Mouse (Mus musculus): Measurements from ENCODE around the gene Xpo6.
A peak's percentile ranks its signal among the peaks of the same experiment; 100 is the strongest.

Gene Xpo6

DNA sequence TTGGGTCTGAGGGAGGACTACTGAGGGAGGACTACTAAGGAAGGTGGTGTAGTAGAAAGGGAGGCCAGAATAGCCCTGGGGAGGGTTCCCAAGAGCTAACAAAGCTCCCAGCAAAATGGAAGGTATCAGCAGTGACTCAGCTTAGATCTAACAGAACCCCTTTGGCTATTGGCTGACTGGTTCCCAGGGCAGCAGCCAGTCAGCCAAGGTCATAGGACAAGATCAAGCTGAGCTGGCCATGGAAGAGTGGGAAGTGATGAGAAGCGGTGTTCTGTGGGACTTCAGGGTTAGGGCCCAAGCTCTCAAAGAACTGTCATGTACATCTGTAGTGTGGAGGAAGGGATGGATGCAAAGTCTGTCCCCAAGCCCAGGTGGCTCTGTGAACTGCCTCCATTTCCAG lies 123.4 kb downstream of the Xpo6 start:
- DNase-seq (ENCODE audit: low spot score): no peak

DNA sequence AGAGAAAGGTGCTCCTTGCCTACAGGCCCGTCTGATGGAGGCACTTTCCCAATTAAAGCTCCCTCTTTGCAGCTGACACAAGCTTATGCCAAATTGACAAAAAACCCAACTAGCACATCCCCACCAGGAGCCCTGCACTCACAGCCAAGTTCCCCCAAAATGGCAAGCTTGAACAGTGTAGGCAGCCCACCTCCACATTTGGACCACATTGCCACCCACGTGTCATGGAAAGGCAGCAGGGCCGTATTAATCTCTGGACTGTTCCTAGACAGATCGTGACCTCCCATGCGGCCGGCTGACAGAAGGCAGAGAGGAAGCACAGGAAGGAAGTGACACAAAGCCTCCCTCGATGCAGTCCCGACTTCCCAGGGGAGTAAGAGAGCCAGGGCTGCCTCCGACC lies 125.2 kb downstream of the Xpo6 start:
- no peak for DNase-seq (ENCODE audit: low spot score)

DNA sequence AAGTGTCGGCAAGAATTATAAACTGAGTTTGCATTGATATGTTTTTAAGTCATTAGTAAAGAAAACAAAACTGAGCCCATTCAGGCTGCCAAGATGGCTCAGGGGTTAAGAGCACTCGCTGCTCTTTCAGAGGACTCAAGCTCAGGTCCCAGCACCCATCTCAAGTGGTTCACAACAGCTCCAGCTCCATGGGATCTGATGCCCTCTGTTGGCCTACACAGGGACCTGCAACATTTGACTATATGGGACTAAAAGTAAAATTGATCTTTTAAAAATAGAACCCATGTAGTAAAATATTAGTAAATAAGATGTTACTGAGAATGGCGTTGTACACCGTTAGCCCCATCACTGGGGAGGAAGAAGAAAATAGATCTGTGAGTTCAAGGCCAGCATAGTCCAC lies 130.0 kb downstream of the Xpo6 start:
- no peak for DNase-seq (ENCODE audit: low spot score)

DNA sequence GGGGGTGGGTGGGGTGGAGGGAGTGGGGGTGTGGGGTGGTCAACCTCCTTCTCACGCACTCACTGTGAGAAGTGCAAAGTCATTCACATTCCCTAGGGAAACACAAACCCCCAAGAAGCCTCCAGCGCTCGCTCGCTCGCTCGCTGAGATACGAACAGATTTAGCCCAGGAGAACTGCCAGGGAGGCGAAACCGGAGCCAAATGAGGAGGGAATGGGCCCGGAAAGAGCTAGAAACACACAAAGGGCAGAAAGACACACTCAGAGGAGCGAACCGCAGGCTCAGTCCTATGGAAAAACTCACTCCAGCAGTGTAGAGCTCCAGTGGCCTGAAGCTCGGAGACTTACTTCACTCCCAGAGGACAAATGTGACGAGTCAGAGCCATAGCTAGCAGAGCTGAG lies 133.5 kb downstream of the Xpo6 start:
- peak; percentile 46 for DNase-seq (ENCODE audit: low spot score)

DNA sequence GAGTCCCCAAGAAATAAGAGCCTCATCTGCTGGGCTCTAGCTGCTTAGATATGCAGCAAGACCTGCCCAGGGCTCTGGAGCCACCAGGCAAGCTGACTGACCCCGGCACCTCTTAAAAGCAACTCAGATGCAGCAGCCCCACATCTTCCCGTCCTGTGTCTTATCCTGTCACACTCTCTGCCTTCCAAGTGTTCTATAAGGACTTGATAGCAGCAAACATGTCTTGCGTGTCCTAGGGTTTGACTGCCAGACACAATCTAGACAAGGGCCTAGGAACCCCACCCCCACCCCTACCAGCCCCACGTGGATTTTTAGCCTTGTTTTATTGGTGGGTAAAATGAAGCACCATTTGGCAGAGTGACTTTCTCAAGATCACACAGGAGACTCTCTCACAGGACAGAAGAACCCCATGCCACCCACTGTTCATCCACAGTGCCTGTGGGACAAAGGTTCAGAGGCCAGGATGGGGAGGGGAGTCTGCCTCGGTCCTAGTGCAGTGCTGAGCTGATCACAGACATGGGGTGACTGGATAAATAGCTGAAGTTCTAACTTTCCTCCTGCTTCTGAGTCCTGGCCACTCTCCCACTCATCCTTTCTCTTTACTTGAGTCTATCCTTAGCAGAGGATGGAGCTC lies 134.9 kb downstream of the Xpo6 start:
- DNase-seq (ENCODE audit: low spot score): no peak

DNA sequence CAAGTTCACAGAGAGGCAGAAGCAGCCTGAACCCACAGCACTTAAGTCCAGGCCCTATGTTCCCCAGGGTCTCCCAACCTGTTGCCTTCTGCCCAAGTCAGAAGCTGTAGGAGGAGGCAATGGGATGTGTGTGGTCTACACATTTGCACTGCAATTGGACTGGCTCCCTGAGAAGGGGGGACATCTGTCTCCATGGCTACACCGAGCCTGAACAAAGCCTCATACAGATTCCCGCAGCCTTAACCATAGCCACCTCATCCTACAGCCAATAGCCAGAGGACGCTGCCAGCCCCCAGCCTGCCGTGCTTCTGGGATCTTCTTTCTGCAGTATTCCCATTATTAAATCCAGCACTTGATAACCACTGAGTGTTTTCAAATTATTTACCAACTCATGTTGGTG lies 138.1 kb downstream of the Xpo6 start:
- DNase-seq (ENCODE audit: low spot score): no peak

DNA sequence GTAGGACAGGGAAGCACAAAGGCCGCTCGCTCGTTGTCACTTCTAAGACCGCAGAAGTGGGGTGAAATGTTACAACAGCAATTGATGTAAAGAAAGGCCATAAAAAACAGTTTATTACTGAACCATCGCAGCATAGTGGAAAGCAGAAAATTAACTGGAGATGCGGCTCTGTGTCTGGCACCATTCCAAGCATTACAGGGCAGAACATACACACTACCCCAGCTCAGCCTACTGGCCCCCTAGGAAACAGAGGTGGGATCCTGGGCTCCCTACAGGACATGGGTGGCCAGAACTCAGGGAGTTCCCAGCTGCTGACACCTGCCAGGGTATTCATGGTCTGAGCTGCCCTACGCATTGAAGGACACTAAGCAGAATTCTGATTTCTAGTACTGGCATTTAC lies 141.4 kb downstream of the Xpo6 start:
- DNase-seq (ENCODE audit: low spot score): no peak

DNA sequence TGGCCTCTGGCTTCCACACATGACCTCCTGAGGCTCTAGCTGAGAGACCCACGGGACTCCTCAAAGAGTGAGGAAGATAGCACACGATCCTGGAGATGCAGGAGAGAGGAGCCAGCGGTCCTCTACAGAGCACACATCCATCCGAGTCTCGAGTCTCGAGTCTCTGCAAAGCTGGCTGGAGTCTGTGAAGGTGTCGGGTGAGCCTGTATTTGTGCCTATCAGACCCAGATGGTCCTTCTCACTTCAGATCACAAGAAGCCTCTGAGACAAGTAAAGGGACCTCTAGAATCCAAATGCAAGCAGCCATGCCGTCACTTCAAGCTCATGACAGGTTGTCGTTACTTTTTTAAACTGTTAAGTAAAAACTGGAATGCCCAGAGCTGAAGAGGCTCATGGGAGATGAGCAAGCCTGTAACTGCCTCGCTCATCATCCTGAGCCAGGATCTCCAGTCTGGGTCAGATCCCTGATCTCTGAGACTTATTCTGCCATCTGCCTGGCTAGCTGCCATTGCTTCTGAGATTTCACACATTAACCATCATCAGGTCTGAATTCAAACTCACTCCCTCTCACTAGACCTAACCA lies 142.9 kb downstream of the Xpo6 start:
- DNase-seq (ENCODE audit: low spot score): no peak

DNA sequence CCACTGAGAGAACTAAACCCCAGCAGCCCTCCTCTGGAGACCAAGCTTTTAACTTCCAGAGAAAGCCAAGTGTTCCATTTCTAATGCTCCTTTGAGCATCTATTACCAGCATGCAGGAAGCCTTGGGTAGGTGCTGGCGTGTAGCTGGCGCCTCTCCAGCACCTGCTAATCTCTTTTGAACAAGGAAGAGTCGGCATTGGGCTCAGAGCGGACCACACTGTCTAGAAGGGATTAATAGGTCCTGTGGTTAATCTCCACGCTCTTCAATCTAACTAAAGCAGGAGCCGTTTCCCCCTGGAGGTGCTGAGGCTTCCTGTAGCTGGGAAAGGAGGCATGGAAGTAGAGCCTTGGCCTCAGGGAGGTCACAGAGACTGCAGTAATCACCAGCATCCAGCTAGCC lies 145.7 kb downstream of the Xpo6 start:
- no peak for DNase-seq (ENCODE audit: low spot score)

DNA sequence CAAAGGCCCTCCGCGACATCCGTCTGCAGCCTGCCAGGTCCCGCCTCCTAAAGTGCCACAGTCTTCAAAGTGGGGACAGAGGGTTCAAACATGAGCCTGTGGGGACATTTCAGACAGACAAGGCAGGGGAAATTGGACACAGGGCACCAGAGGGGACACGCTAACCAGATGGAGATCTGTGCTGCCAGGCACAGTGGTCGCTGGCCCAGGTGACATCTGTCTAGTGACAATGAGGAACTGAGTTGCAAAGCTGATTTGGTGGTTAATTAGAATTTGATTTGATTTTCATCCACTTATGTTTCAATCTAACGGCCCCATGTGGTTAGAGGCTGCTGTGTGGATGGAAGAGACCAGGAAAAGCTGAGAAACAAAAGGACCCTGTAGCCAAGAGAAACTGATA lies 146.7 kb downstream of the Xpo6 start:
- DNase-seq (ENCODE audit: low spot score): no peak

DNA sequence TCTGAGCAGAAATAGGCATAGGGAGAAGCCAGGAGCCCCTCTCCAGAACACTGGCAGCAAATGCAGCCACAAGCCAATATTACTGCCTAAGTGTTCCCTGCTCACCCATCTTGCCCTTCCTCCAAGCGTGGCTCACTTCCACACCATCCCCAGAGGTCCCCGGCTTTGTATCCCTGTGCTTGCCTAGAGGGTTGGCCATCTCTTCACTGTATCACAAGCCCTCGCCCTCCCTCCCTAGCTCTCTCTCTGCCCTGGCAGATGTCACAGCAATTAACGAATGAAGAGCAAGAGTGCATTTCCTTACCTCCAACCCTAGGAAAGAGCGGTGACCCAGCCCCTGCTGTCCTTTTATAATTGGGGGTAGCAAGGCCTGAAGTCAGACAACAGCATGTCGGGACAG lies 148.4 kb downstream of the Xpo6 start:
- no peak for DNase-seq (ENCODE audit: low spot score)

Measured in ovary, postnatal 36 days (tissue).